Mouse (Mus musculus) forebrain, embryonic 12.5 days (tissue): Measurements from ENCODE around the gene Cotl1. TPM values are rescaled to one million over a fixed set of nuclear protein-coding genes. Genes with fewer than 3 reads are reported as not detected.

Source experiments
- polyA plus RNA-seq: library from polyadenylated mRNA; unstranded; fragments of >200 nt; fragmentation: Nextera tagmentation; extraction: Ambion mirVana; gene quantifications from 2 replicates; pipeline ENCODE4 v1.2.1, GENCODE M21; 2016

The Cotl1 gene
- polyA plus RNA-seq, 1 experiment from 2014 or later, result 282 TPM

Other genes starting within 250 kb of the Cotl1 start
- 14.7 and 15.9 TPM in 2 replicates for gene Taf1c, start 235.3 kb downstream of the Cotl1 start, polyA plus RNA-seq
- 0.09 and 0.13 TPM in 2 replicates for gene Adad2, start 227.8 kb downstream of the Cotl1 start, polyA plus RNA-seq
- 0.06 and 0.08 TPM in 2 replicates for gene Kcng4, start 204.9 kb downstream of the Cotl1 start, polyA plus RNA-seq
- 0.47 and 1.0 TPM in 2 replicates for gene Wfdc1, start 174.2 kb downstream of the Cotl1 start, polyA plus RNA-seq
- 0.26 and 0.87 TPM in 2 replicates for gene Atp2c2, start 140.5 kb downstream of the Cotl1 start, polyA plus RNA-seq
- gene Tldc1, start 62.1 kb downstream of the Cotl1 start, polyA plus RNA-seq, result 10.9 and 12.7 TPM in 2 replicates
- gene Klhl36, start 21.7 kb upstream of the Cotl1 start, polyA plus RNA-seq, result 9.9 and 10.9 TPM in 2 replicates
- gene Usp10, start 69.8 kb upstream of the Cotl1 start, polyA plus RNA-seq, result 167 and 176 TPM in 2 replicates
- 5.6 TPM in 1 of 2 replicates, not detected in the other for gene Gm20388, start 70.3 kb upstream of the Cotl1 start, polyA plus RNA-seq
- 2.3 TPM in 2 replicates for gene Crispld2, start 151.9 kb upstream of the Cotl1 start, polyA plus RNA-seq